ENCODE assay signal across 8 mouse cellular contexts in the genomic region with DNA sequence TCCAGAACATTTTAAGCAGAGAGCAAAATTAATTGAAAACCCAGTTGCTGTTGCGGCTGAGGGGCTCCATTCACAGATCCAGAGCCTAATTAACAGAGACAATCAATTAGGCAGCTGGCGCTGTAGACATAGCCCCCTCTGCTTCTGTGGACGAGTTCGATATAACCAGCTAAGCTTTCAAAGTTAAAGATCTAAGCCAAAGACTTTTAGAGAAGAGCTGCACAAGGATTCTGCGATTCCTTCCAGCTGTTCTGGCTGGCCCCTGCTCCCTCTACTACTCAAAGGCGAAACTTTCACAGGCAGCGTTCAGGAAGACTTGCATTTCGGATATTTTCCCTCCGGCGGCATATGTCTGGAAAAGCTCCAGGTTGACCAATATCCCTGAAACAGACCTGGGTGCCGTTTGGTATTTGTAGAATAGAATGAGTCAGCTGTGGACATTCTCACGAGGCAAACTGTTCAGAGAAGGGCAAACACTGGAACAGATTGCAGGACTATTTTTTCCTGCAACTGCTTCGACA. TPM values are rescaled to one million over a fixed set of nuclear protein-coding genes. Genes with fewer than 3 reads are reported as not detected.
DNase-seq lines count a peak whose midpoint lies in the region; ATAC-seq and TF ChIP-seq lines count a peak whose summit lies in the region.

No protein-coding gene starts in this region.

- H3K9ac ChIP-seq in intestine, embryonic 15.5 days = no peak overlapping the region

- WGBS in intestine, embryonic 15.5 days = 20% methylated on average over 13 of the region's 13 CpGs

- TF ChIP-seq CTCF in testis, adult 2 months (IDR thresholded peaks at IDR 0.05; ENCODE audit: control insufficient read depth, insufficient read depth, insufficient replicate concordance, low read depth, low read length) = no peak

- H3K27me3 ChIP-seq in testis, adult 2 months (ENCODE audit: control insufficient read depth, insufficient read depth, low read length) = no peaks in the 10 kb centered on the region
- H3K27me3 ChIP-seq in intestine, embryonic 15.5 days (replicated peaks) = no peaks in the 10 kb centered on the region

- H3K4me2 ChIP-seq in intestine, embryonic 15.5 days (replicated peaks) = peak overlapping the region; percentile 40

- DNase-seq in frontal cortex, postnatal 36 days (ENCODE audit: low spot score in 2 of 2) = no peak
- DNase-seq in testis, postnatal 10 days (ENCODE audit: low spot score) = no peak
- DNase-seq in spleen, adult 12 weeks (ENCODE audit: low spot score) = no peak

- H3K36me3 ChIP-seq in testis, adult 2 months (ENCODE audit: control insufficient read depth, insufficient read depth, low read length) = no peaks in the 10 kb centered on the region
- no peaks in the 10 kb centered on the region for H3K36me3 ChIP-seq in intestine, embryonic 15.5 days

- no peak overlapping the region for H3K4me3 ChIP-seq in testis, adult 2 months (ENCODE audit: control insufficient read depth, low read depth, low read length)
- H3K4me3 ChIP-seq in intestine, embryonic 15.5 days (replicated peaks) = no peak overlapping the region

- H3K27ac ChIP-seq in testis, adult 2 months (ENCODE audit: control insufficient read depth, insufficient read depth, low read depth, low read length) = peak overlapping the region; percentile 13; the same call in 1 of the 2 replicates
- H3K27ac ChIP-seq in intestine, embryonic 15.5 days = peak overlapping the region; percentile 9; the same call in 1 of the 2 replicates

- H3K9me3 ChIP-seq in intestine, embryonic 15.5 days = no peaks in the 10 kb centered on the region

- no peak for TF ChIP-seq POLR2A in testis, adult 2 months (IDR thresholded peaks at IDR 0.05; ENCODE audit: control insufficient read depth, low read depth, low read length)

- H3K4me1 ChIP-seq in testis, adult 2 months (ENCODE audit: control insufficient read depth, insufficient read depth, low read length) = peaks cover 3% of the 10 kb centered on the region
- H3K4me1 ChIP-seq in intestine, embryonic 15.5 days (replicated peaks) = peaks cover 6% of the 10 kb centered on the region; the same call in 1 of the 2 replicates

- ATAC-seq in frontal cortex, adult (ENCODE audit: low TSS enrichment) = peak; percentile 20; the same call in 1 of the 2 replicates
- ATAC-seq in intestine, embryonic 15.5 days = peak; percentile 10; the same call in 1 of the 2 replicates
- no peak for ATAC-seq in megakaryocyte, adult 5-6 weeks (ENCODE audit: poor library complexity, severe bottlenecking)
- no peak for ATAC-seq in granulocyte monocyte progenitor cell, adult 5-6 weeks (replicated peaks; ENCODE audit: poor library complexity, severe bottlenecking)

RNA-seq across cellular contexts. Expression of gene Dhx40, which starts 45.0 kb away (rescaled TPM):
- 24.1 and 30.2 TPM in 2 replicates for polyA plus RNA-seq in testis, adult 2 months (2012; rRNA removed)
- 15.3 and 16.0 TPM in 2 replicates for polyA plus RNA-seq in intestine, embryonic 15.5 days (2015; fragmentation: Nextera tagmentation; extraction: Ambion mirVana)
- total RNA-seq in megakaryocyte, adult 5-6 weeks (2015) = 36.4 and 38.1 TPM in 2 replicates
- total RNA-seq in megakaryocyte, adult 5-6 weeks (2017) = 42.5 and 42.8 TPM in 2 replicates
- 16.3 and 19.3 TPM in 2 replicates for total RNA-seq in granulocyte monocyte progenitor cell, adult 5-6 weeks (2014; fragmentation: Nextera tagmentation)
- 31.7 and 31.9 TPM in 2 replicates for total RNA-seq in granulocyte monocyte progenitor cell, adult 5-6 weeks (2017)

Comparison
In these comparisons a context has a peak if more than half of its experiments do, and no peak if none do; other contexts are left out.
1. ATAC-seq: peak in frontal cortex, adult (single experiment) and intestine, embryonic 15.5 days (single experiment); none in megakaryocyte, adult 5-6 weeks (single experiment) and granulocyte monocyte progenitor cell, adult 5-6 weeks (single experiment).